In genomic region chr17:15672870-15673269, GRCm38 (mm10) we compare ENCODE assay signal across 20 mouse cellular contexts. TPM values are rescaled to one million over a fixed set of nuclear protein-coding genes. Genes with fewer than 3 reads are reported as not detected.
DNase-seq lines count a peak whose midpoint lies in the region; ATAC-seq and TF ChIP-seq lines count a peak whose summit lies in the region.
"Had no signal": no experiment of that assay in that cellular context is flagged by ENCODE, and none has a peak within 500 bp of the region (broad histone marks: within the 10 kb centered on the region; RNA-seq: fewer than 3 reads in every experiment).

No protein-coding gene starts in this region.

- H3K27me3 ChIP-seq in forebrain, embryonic 14.5 days (replicated peaks; ENCODE audit: control insufficient read depth, insufficient read depth, low read length), result no peaks in the 10 kb centered on the region
- H3K27me3 ChIP-seq in forebrain, embryonic 11.5 days (ENCODE audit: control insufficient read depth, insufficient read depth, low read length), result no peaks in the 10 kb centered on the region
- no peaks in the 10 kb centered on the region for H3K27me3 ChIP-seq in lung, embryonic 14.5 days (ENCODE audit: insufficient read depth, low read length)
- no peaks in the 10 kb centered on the region for H3K27me3 ChIP-seq in kidney, adult 2 months (replicated peaks; ENCODE audit: control insufficient read depth, insufficient read depth, low read length)
- H3K27me3 ChIP-seq: embryonic facial prominence, embryonic 15.5 days; hindbrain, embryonic 12.5 days; kidney, embryonic 15.5 days; limb, embryonic 15.5 days; liver, embryonic 15.5 days had no signal

- H3K4me2 ChIP-seq in forebrain, embryonic 14.5 days (ENCODE audit: low read length), result no peak overlapping the region
- H3K4me2 ChIP-seq in forebrain, embryonic 11.5 days (ENCODE audit: low read depth, low read length, severe bottlenecking), result no peak overlapping the region
- H3K4me2 ChIP-seq in lung, embryonic 14.5 days, result no peak overlapping the region
- H3K4me2 ChIP-seq: embryonic facial prominence, embryonic 15.5 days; hindbrain, embryonic 12.5 days; kidney, embryonic 15.5 days; limb, embryonic 15.5 days; liver, embryonic 15.5 days had no signal

- H3K4me1 ChIP-seq in forebrain, embryonic 14.5 days (ENCODE audit: control insufficient read depth, insufficient read depth, low read length), result no peaks in the 10 kb centered on the region
- no peaks in the 10 kb centered on the region; the same call in 1 of the 2 replicates for H3K4me1 ChIP-seq in forebrain, embryonic 11.5 days (replicated peaks; ENCODE audit: control insufficient read depth, insufficient read depth, low read length)
- H3K4me1 ChIP-seq in lung, embryonic 14.5 days (ENCODE audit: insufficient read depth), result no peaks in the 10 kb centered on the region
- no peaks in the 10 kb centered on the region for H3K4me1 ChIP-seq in kidney, adult 2 months (ENCODE audit: control insufficient read depth, insufficient read depth, low read length)
- H3K4me1 ChIP-seq: embryonic facial prominence, embryonic 15.5 days; hindbrain, embryonic 12.5 days; kidney, embryonic 15.5 days; limb, embryonic 15.5 days; liver, embryonic 15.5 days had no signal

- no peaks in the 10 kb centered on the region for H3K9me3 ChIP-seq in forebrain, embryonic 14.5 days (replicated peaks; ENCODE audit: control insufficient read depth, low read length)
- no peaks in the 10 kb centered on the region for H3K9me3 ChIP-seq in forebrain, embryonic 11.5 days (ENCODE audit: control insufficient read depth, low read length)
- H3K9me3 ChIP-seq in lung, embryonic 14.5 days (ENCODE audit: low read depth, low read length), result no peaks in the 10 kb centered on the region
- H3K9me3 ChIP-seq: embryonic facial prominence, embryonic 15.5 days; hindbrain, embryonic 12.5 days; kidney, embryonic 15.5 days; limb, embryonic 15.5 days; liver, embryonic 15.5 days had no signal

- ATAC-seq in forebrain, embryonic 14.5 days, result no peak
- ATAC-seq in forebrain, embryonic 11.5 days (replicated peaks; ENCODE audit: low FRiP score), result no peak
- no peak for ATAC-seq in lung, embryonic 14.5 days (ENCODE audit: insufficient read depth)
- ATAC-seq: intestine, postnatal 0 days; midbrain, embryonic 16.5 days had no signal

- no peak for TF ChIP-seq CTCF in lung, embryonic 14.5 days (IDR thresholded peaks at IDR 0.05; ENCODE audit: low read depth)
- no peak for TF ChIP-seq CTCF in kidney, adult 2 months (conservative IDR thresholded peaks at IDR 0.05; ENCODE audit: insufficient read depth, insufficient read length, low read depth, low read length)

- 49% methylated on average over 5 of the region's 5 CpGs for WGBS in forebrain, embryonic 14.5 days
- 81% methylated on average over 5 of the region's 5 CpGs for WGBS in forebrain, embryonic 11.5 days
- 43% methylated on average over 5 of the region's 5 CpGs for WGBS in lung, embryonic 14.5 days
- 49% methylated on average over 5 of the region's 5 CpGs for WGBS in kidney, adult 2 months

- no peak for TF ChIP-seq POLR2A in kidney, adult 2 months (IDR thresholded peaks at IDR 0.05; ENCODE audit: low read depth, low read length)

- H3K36me3 ChIP-seq in forebrain, embryonic 14.5 days (ENCODE audit: control insufficient read depth, insufficient read depth, low read length), result no peaks in the 10 kb centered on the region
- H3K36me3 ChIP-seq in forebrain, embryonic 11.5 days (ENCODE audit: control insufficient read depth, insufficient read depth, low read length), result no peaks in the 10 kb centered on the region
- no peaks in the 10 kb centered on the region for H3K36me3 ChIP-seq in lung, embryonic 14.5 days (ENCODE audit: insufficient read depth)
- no peaks in the 10 kb centered on the region for H3K36me3 ChIP-seq in kidney, adult 2 months (ENCODE audit: control insufficient read depth, insufficient read depth, low read length)
- H3K36me3 ChIP-seq: embryonic facial prominence, embryonic 15.5 days; hindbrain, embryonic 12.5 days; kidney, embryonic 15.5 days; limb, embryonic 15.5 days; liver, embryonic 15.5 days had no signal

- no peak overlapping the region for H3K9ac ChIP-seq in forebrain, embryonic 14.5 days (ENCODE audit: low read length)
- no peak overlapping the region for H3K9ac ChIP-seq in forebrain, embryonic 11.5 days (ENCODE audit: low read length)
- H3K9ac ChIP-seq in lung, embryonic 14.5 days, result no peak overlapping the region
- H3K9ac ChIP-seq: embryonic facial prominence, embryonic 15.5 days; hindbrain, embryonic 12.5 days; kidney, embryonic 15.5 days; limb, embryonic 15.5 days; liver, embryonic 15.5 days had no signal

- no peak overlapping the region for H3K4me3 ChIP-seq in forebrain, embryonic 14.5 days (ENCODE audit: low read depth, low read length)
- no peak overlapping the region for H3K4me3 ChIP-seq in forebrain, embryonic 11.5 days (ENCODE audit: low read depth, low read length)
- no peak overlapping the region for H3K4me3 ChIP-seq in lung, embryonic 14.5 days (ENCODE audit: low read depth, low read length)
- H3K4me3 ChIP-seq in kidney, adult 2 months (ENCODE audit: insufficient read depth, low read depth, low read length), result no peak overlapping the region
- H3K4me3 ChIP-seq: embryonic facial prominence, embryonic 15.5 days; hindbrain, embryonic 12.5 days; kidney, embryonic 15.5 days; limb, embryonic 15.5 days; liver, embryonic 15.5 days had no signal

- DNase-seq in forebrain, embryonic 14.5 days (ENCODE audit: low spot score), result peak; percentile 40
- DNase-seq in forebrain, embryonic 11.5 days (ENCODE audit: low spot score), result no peak
- DNase-seq in lung, embryonic 14.5 days, result peak; percentile 53
- no peak for DNase-seq in lung, postnatal 36 days
- peak; percentile 1 to 2 for DNase-seq in right cerebral cortex, adult 2 months (ENCODE audit: low spot score in 2 of 2)
- no peak for DNase-seq in right cerebral cortex, postnatal 25 days
- DNase-seq in kidney, adult 2 months, result no peak
- no peak for DNase-seq in MN1 (ENCODE audit: low spot score)
- DNase-seq: cerebellum, adult 18-20 months; cerebellum, postnatal 25 days; gastrocnemius, postnatal 36 days; spleen, adult 18-20 months had no signal

- H3K27ac ChIP-seq in forebrain, embryonic 14.5 days (ENCODE audit: low read depth, low read length), result no peak overlapping the region
- no peak overlapping the region for H3K27ac ChIP-seq in forebrain, embryonic 11.5 days (ENCODE audit: low read depth, low read length)
- H3K27ac ChIP-seq in lung, embryonic 14.5 days (ENCODE audit: low read depth), result no peak overlapping the region
- no peak overlapping the region for H3K27ac ChIP-seq in kidney, adult 2 months (ENCODE audit: insufficient read depth, low read depth, low read length)
- H3K27ac ChIP-seq: embryonic facial prominence, embryonic 15.5 days; hindbrain, embryonic 12.5 days; kidney, embryonic 15.5 days; limb, embryonic 15.5 days; liver, embryonic 15.5 days; macrophage had no signal

RNA-seq across cellular contexts. Expression of gene Chd1, which starts 31.9 kb away (rescaled TPM):
- polyA plus RNA-seq in forebrain, embryonic 14.5 days (2014; fragmentation: Nextera tagmentation; extraction: Ambion mirVana), result 17.2 and 21.5 TPM in 2 replicates
- 44.8 and 46.9 TPM in 2 replicates for polyA plus RNA-seq in forebrain, embryonic 11.5 days (2014; fragmentation: Nextera tagmentation; extraction: Ambion mirVana)
- polyA plus RNA-seq in lung, embryonic 14.5 days (2014; fragmentation: Nextera tagmentation; extraction: Ambion mirVana), result 40.7 and 42.2 TPM in 2 replicates
- 3.7 and 3.9 TPM in 2 replicates for polyA plus RNA-seq in kidney, adult 2 months (2012; rRNA removed)

Comparison
In these comparisons a context has a peak if more than half of its experiments do, and no peak if none do; other contexts are left out.
1. DNase-seq: peak in forebrain, embryonic 14.5 days (single experiment), lung, embryonic 14.5 days (single experiment) and right cerebral cortex, adult 2 months (2 of 2); none in forebrain, embryonic 11.5 days (single experiment), lung, postnatal 36 days (single experiment), right cerebral cortex, postnatal 25 days (single experiment), kidney, adult 2 months (single experiment) and MN1 (single experiment).